Mouse (Mus musculus) thymus, adult 2 months (tissue): Measurements from ENCODE around the gene Klk1. TPM values are rescaled to one million over a fixed set of nuclear protein-coding genes. Genes with fewer than 3 reads are reported as not detected.
"Not testable (repeated sequence)": the region's sequence is repeated elsewhere in the genome, so short reads cannot be mapped to it uniquely, and the experiment has no call there.

Experiments
- DNase-seq: peaks from one replicate; pipeline ENCODE4 v3.0.0; 2021
- H3K27ac ChIP-seq: fragments of 200-500 bp; 2 replicates; pipeline ENCODE4 v1.5.1; 2012; ENCODE audit warnings: low read length, control low read depth; ENCODE audit not compliant: control insufficient read depth, insufficient read depth
- H3K27me3 ChIP-seq: fragments of 200-500 bp; 2 replicates; pipeline ENCODE4 v1.6.1; 2012; ENCODE audit warnings: mild to moderate bottlenecking, low read length, moderate library complexity, mixed read lengths; ENCODE audit not compliant: control insufficient read depth, insufficient read depth
- H3K36me3 ChIP-seq: fragments of 200-500 bp; 2 replicates; pipeline ENCODE4 v1.6.1; 2012; ENCODE audit warnings: mild to moderate bottlenecking, low read length, moderate library complexity; ENCODE audit not compliant: control insufficient read depth, insufficient read depth
- H3K4me1 ChIP-seq: fragments of 200-500 bp; replicated peaks from 2 replicates; pipeline ENCODE4 v1.6.1; 2012; ENCODE audit warnings: low read length; ENCODE audit not compliant: control insufficient read depth, insufficient read depth
- H3K4me3 ChIP-seq: fragments of 200-500 bp; 2 replicates; pipeline ENCODE4 v1.5.1; 2012; ENCODE audit warnings: mild to moderate bottlenecking, low read length, control low read depth, moderate library complexity; ENCODE audit not compliant: control insufficient read depth, insufficient read depth
- CTCF ChIP-seq: fragments of 200-500 bp; IDR thresholded peaks from 2 replicates; pipeline ENCODE4 v1.5.1; 2012; ENCODE audit warnings: mild to moderate bottlenecking, control low read depth, low read length, moderate library complexity, borderline replicate concordance; ENCODE audit not compliant: control insufficient read depth, poor library complexity, insufficient read depth; ENCODE audit errors: extremely low read depth
- POLR2A ChIP-seq: fragments of 200-500 bp; IDR thresholded peaks from 2 replicates; pipeline ENCODE4 v1.6.1; 2012; ENCODE audit warnings: mild to moderate bottlenecking, low read length, control low read depth, moderate library complexity; ENCODE audit not compliant: control insufficient read depth, poor library complexity, insufficient read depth; ENCODE audit errors: extremely low read depth
- WGBS: fragments of 180-500 bp; shearing (Covaris S2); methylation state at CpG from one replicate; pipeline ENCODE4 v1.1.7; 2018; 5-methylcytosine and 5-hydroxymethylcytosine counted together
- polyA plus RNA-seq: library from polyadenylated mRNA; depleted of rRNA; stranded (reverse); fragments of >200 nt; gene quantifications from 2 replicates; pipeline ENCODE4 v1.2.3, GENCODE M21; 2012

Klk1 gene
- polyA plus RNA-seq, 1 experiment: 27.1 TPM

DNA sequence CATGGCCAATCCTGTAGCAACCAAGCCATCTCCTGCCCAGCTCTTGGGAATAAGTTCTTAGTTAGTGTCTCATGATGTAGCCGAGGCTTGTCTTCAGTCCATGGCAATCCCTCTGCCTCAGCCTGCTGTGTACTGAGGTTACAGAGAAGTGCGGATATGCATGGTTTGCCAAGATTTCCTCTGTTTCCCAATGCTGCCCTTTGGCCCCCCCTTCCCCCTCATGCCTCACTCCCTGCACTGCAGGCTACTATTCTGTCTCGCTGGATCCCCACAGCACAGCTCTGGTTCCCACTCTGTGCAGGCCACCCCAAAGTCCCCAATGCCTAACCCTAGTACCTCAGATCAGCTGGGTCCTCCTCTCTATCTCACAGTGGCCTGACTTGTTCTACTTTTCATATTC is 16.9 kb upstream of the Klk1 start:
- no peak overlapping the region for H3K4me3 ChIP-seq
- no peak overlapping the region for H3K27ac ChIP-seq
- H3K4me1 ChIP-seq: no peaks in the 10 kb centered on the region
- 76% methylated on average over 3 of the region's 3 CpGs for WGBS
- no peaks in the 10 kb centered on the region for H3K36me3 ChIP-seq
- no peaks in the 10 kb centered on the region for H3K27me3 ChIP-seq
- TF ChIP-seq CTCF (no peak), POLR2A (no peak)
- DNase-seq: no peak

DNA sequence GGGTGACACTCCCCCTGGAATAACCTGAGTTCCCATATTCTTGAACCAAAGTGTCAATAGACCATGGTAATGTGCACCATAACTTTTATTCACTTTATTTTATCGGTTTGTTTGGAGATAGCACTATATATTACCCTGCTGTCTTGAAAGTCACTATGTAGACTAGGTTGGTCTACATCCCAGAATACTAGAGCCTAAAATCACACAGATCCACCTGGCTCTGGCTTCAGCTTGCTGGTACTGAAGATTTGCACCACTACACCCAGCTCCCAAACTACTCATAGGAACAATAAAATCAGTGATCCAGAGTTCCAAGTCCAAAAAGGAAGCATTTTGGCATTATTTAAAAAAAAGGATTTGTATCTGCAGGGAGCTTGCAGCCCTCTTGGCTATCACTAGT is 9.5 kb upstream of the Klk1 start, which contains the start of gene Klk1b5:
Gene Klk1b5 (plus strand): TSS at position 301 of the 400 bp plus-strand sequence.
- Histone ChIP-seq H3K27ac (no peak within 1 kb of the TSS), H3K4me3 (no peak within 1 kb of the TSS), H3K36me3 (no peaks in the 10 kb centered on the region), H3K4me1 (no peaks in the 10 kb centered on the region), H3K27me3 (no peaks in the 10 kb centered on the region)
- TF ChIP-seq POLR2A: no peak
- TF ChIP-seq CTCF: no peak
- 96% methylated on average over 1 of the region's 1 CpGs for WGBS
- no peak for DNase-seq

DNA sequence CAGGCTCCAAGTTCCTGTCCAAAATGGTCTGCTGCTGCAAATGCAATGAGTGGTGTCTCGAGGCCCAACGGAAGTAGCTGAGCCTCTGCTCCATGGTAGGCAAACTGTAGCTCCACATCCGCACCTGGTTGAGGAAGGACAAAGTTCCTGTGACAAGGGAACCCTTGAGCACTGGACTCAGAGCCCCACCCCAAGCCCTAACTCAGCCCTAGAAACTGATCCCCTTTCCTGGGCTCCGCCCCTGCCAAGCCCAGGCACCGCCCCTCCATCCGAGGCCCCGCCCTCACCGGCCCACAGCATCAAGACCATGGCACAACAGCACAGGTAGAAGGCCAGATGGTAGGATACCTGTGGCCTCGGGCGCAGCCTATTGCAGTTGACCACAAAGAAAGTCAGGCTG is 3.6 kb upstream of the Klk1 start:
- H3K4me3 ChIP-seq, H3K27me3 ChIP-seq, H3K27ac ChIP-seq, H3K36me3 ChIP-seq, H3K4me1 ChIP-seq, DNase-seq: not testable (repeated sequence)
- WGBS: 71% methylated on average over 10 of the region's 10 CpGs

DNA sequence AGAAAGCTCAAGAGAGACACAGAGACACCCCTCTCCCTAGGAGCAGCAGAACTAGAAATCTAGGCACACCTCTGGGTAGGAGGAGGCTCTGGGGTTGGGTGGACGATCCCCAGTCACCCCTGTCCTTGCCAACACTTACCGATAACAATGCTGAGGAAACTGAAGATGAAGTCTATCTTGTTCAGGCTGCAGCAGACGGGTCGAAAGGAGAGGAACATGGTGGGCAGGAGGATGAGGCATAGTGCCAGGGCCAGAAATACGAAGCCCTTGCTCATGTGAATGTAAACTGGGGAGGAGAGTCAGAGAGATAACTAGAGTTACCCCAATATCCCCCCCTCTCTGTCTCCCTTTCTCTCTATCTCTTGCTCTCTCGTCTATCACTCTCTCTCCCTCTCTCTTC is 2.8 kb upstream of the Klk1 start:
- not testable (repeated sequence) for H3K36me3 ChIP-seq, H3K4me3 ChIP-seq, H3K27me3 ChIP-seq, H3K27ac ChIP-seq, DNase-seq, H3K4me1 ChIP-seq
- WGBS: 81% methylated on average over 6 of the region's 6 CpGs

DNA sequence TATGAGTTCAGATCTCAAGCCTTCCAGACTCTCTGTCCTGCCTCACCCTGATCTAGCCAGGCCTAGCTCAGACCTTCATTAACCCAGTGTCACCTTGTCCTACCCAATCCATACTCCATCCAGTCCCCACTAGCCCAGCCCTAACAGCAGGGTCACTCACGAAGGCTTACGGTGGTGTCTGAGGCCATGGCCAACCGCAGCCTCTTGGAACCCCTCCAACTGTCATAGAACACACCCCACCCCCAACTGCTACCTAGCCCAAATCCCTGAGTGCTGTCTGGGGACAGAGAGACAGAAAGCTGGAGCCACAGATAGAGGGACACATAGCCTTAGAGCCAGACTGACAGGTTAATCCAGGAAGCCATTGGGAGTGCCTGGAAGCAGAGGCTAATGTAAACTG is 10.7 kb downstream of the Klk1 start, which contains the start of gene Gm36864:
Gene Gm36864 (plus strand): TSS at position 269 of the 400 bp plus-strand sequence.
- no peak for TF ChIP-seq CTCF
- no peak for TF ChIP-seq POLR2A
- Histone ChIP-seq H3K4me3 (no peak within 1 kb of the TSS), H3K27me3 (no peaks in the 10 kb centered on the region), H3K4me1 (no peaks in the 10 kb centered on the region), H3K36me3 (no peaks in the 10 kb centered on the region), H3K27ac (no peak within 1 kb of the TSS)
- WGBS: 82% methylated on average over 3 of the region's 3 CpGs
- DNase-seq: no peak

DNA sequence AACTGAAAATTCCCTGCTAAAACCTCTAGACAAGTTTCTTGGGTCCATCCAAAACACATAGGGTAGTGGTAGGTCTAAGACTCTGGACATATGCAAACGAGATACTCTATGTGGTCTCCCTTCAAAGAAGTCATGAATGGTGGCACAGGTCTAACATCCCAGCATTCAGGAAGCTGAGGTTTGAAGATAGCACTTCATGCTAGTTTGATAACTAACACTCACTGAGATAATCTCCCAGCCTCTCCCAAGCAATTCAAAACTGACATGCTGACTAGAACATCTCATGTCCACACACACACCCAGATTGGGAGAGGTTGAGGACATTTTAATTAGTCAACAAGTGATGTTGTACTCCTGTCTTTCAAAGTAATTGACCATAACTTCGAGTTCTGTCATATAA is 14.8 kb downstream of the Klk1 start:
- Histone ChIP-seq H3K27ac (no peak overlapping the region), H3K36me3 (no peaks in the 10 kb centered on the region), H3K27me3 (no peaks in the 10 kb centered on the region), H3K4me1 (no peaks in the 10 kb centered on the region), H3K4me3 (no peak overlapping the region)
- no peak for DNase-seq
- 44% methylated on average over 2 of the region's 2 CpGs for WGBS
- no peak for TF ChIP-seq POLR2A
- TF ChIP-seq CTCF: no peak

DNA sequence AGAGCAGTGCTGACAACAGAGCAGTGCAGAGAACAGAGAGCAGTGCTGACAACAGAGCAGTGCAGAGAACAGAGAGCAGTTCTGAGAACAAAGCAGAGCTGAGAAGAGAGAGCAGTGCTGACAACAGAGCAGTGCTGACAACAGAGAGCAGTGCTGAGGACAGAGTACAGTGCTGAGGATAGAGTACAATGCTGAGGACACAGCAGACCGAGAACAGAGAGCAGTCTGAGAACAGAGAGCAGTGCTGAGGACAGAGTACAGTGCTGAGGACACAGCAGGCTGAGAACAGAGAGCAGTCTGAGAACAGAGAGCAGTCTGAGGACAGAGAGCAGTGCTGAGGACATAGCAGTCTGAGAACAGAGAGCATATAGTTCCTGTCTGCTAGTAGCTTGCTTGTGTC is 15.6 kb downstream of the Klk1 start:
- WGBS: 63% methylated on average over 1 of the region's 1 CpGs
- no peak for TF ChIP-seq CTCF
- TF ChIP-seq POLR2A: no peak
- Histone ChIP-seq H3K27ac (no peak overlapping the region), H3K4me1 (peaks cover 4% of the 10 kb centered on the region; the same call in 1 of the 2 replicates), H3K36me3 (no peaks in the 10 kb centered on the region), H3K4me3 (no peak overlapping the region), H3K27me3 (no peaks in the 10 kb centered on the region)
- no peak for DNase-seq
